Mouse (Mus musculus) neural tube, embryonic 12.5 days (tissue): ENCODE data around the gene Tmem185a. TPM values are rescaled to one million over a fixed set of nuclear protein-coding genes. Genes with fewer than 3 reads are reported as not detected.
"Not testable (repeated sequence)": the region's sequence is repeated elsewhere in the genome, so short reads cannot be mapped to it uniquely, and the experiment has no call there.

Experiments
- ATAC-seq: fragments of 200-750 bp; cut with Nextera tagmentation; 2 replicates; pipeline ENCODE4 v1.8.0; 2017; ENCODE audit warnings: low read depth, mild to moderate bottlenecking, moderate TSS enrichment, moderate library complexity; ENCODE audit not compliant: low FRiP score
- H3K27ac ChIP-seq: fragments of 300-500 bp; sonication (generic); 2 replicates; pipeline ENCODE4 v1.5.1; 2016
- H3K27me3 ChIP-seq: fragments of 300-500 bp; sonication (generic); replicated peaks from 2 replicates; pipeline ENCODE4 v1.6.1; 2016; ENCODE audit warnings: mild to moderate bottlenecking
- H3K36me3 ChIP-seq: fragments of 300-500 bp; sonication (generic); 2 replicates; pipeline ENCODE4 v1.6.1; 2016; ENCODE audit warnings: mild to moderate bottlenecking
- H3K4me1 ChIP-seq: fragments of 300-500 bp; sonication (generic); 2 replicates; pipeline ENCODE4 v1.6.1; 2016
- H3K4me2 ChIP-seq: fragments of 300-500 bp; sonication (generic); replicated peaks from 2 replicates; pipeline ENCODE4 v1.6.1; 2016; ENCODE audit warnings: mild to moderate bottlenecking
- H3K4me3 ChIP-seq: fragments of 300-500 bp; sonication (generic); 2 replicates; pipeline ENCODE4 v1.5.1; 2016
- H3K9ac ChIP-seq: fragments of 300-500 bp; sonication (generic); 2 replicates; pipeline ENCODE4 v1.6.1; 2016; ENCODE audit warnings: mild to moderate bottlenecking
- H3K9me3 ChIP-seq: fragments of 300-500 bp; sonication (generic); 2 replicates; pipeline ENCODE4 v1.6.1; 2016; ENCODE audit warnings: mild to moderate bottlenecking
- WGBS: fragments of 180-500 bp; shearing (Covaris S2); methylation state at CpG from one replicate; pipeline ENCODE4 v1.1.7; 2016; 5-methylcytosine and 5-hydroxymethylcytosine counted together
- polyA plus RNA-seq: library from polyadenylated mRNA; unstranded; fragments of >200 nt; fragmentation: Nextera tagmentation; extraction: Ambion mirVana; gene quantifications from 2 replicates; pipeline ENCODE4 v1.2.1, GENCODE M21; 2016

The Tmem185a gene
- polyA plus RNA-seq = 44.8 and 49.7 TPM in 2 replicates

DNA sequence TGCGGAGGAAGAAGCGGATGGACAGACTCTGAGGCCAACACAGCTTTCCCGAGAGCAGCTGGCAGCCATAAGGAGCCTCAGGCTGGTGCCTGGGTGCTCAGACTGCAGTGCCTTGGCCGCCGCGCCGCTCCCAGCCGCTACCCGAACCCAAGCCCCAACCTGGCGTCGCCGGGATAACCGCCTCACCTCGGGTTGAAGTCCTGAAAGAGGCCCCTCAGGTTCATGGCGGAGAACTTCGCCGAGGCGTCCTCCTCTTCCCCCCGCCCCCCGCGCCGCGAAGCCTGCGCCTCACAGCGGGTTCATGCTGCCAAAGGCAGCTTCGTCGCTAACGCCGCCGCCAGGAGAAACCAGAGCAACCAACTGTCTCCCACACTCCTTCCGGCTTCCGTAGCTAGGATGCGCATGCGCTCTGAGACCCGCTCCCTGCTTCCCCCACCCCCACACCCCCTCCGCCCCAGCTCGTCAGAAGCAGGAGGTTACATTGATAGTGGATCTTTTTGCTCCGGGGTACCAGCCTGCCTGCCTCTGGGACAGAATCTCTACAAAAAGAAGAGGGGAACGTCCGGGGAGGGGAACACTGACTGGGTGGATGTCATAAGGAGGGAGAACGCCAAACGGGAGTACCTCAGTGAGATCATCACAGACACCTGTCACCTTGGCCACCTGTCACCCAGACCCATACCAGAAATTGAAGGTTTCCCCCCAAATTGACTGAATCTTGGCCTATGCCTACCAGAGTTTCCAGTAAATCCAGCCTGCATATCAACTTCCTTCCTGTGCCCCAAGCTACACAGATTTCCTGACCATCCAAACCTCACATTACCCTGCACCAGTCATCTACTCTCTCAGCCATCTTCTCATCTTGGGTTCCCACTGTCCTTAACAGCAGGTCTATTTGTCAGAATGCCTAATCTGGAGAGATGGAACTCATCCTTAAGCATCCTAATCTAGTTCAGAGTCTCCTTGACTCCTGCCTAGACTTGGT lies at the start of gene Tmem185a:
Gene Tmem185a (minus strand): TSS at position 389 of the 985 bp plus-strand sequence.
- H3K9ac ChIP-seq = peak within 1 kb of the TSS; percentile 52
- H3K27me3 ChIP-seq = no peaks in the 10 kb centered on the region
- no peak within 1 kb of the TSS; the same call in 1 of the 2 replicates for H3K27ac ChIP-seq
- H3K4me1 ChIP-seq = 0 out of 2 replicates have a peak, but pooled peaks cover 6% of the 10 kb centered on the region
- no peaks in the 10 kb centered on the region for H3K36me3 ChIP-seq
- 20% methylated on average over 41 of the region's 42 CpGs for WGBS
- ATAC-seq = peak; percentile 93
- H3K4me3 ChIP-seq = peak within 1 kb of the TSS; percentile 51
- peak within 1 kb of the TSS; percentile 61 for H3K4me2 ChIP-seq
- H3K9me3 ChIP-seq = no peaks in the 10 kb centered on the region

GRCm38 (mm10) chrX:70514413-70514812 lies 37.4 kb upstream of the Tmem185a start:
- not testable (repeated sequence) for H3K4me2 ChIP-seq, ATAC-seq, H3K4me1 ChIP-seq, H3K27ac ChIP-seq, H3K27me3 ChIP-seq, H3K9me3 ChIP-seq, H3K9ac ChIP-seq, H3K36me3 ChIP-seq, H3K4me3 ChIP-seq
- WGBS = 74% methylated on average over 3 of the region's 3 CpGs

DNA sequence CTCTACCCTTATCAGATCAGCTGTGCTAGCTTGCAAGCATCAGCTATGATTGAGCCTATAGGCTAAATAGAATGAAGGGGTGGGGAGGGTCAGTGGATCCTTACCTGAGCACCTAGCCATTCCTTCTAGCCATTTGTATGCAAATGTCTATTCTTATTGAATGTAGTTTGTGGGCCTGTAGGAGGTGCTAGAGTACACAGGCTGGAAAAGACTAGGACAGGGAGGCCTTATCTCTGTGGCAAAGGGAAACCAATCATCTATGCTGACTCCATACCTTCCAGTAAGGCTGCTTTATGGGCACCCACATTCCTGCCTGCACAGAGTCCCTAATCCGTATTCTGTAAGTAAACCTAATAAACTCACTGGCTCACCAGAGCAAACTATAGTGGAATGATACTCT lies 10.3 kb upstream of the Tmem185a start:
- H3K9me3 ChIP-seq, H3K4me3 ChIP-seq, H3K4me1 ChIP-seq, H3K36me3 ChIP-seq, H3K9ac ChIP-seq, H3K27me3 ChIP-seq, H3K27ac ChIP-seq, ATAC-seq, H3K4me2 ChIP-seq: not testable (repeated sequence)
- WGBS = no CpG with 5 or more reads among the region's 1 CpGs

DNA sequence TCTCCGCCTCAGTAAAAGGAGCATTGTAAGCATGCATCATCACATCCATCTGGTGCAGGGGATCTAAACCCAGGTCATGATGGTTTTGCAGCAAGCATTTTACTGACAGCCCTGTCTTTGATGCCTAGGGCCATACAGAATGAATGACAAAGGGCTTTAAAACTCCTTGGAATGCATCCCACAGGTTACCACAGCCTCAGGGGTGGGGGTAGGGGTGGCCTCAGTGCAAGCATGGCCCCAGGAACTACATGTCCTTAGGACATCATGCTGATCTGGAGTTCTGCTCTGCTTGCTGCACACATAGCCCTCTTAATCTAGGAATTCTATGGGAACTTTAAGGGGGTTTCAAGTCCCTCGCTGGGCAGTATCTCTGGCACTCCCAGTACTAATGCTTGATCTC lies 5.2 kb upstream of the Tmem185a start:
- Histone ChIP-seq H3K4me1 (no peaks in the 10 kb centered on the region), H3K4me3 (no peak overlapping the region), H3K9ac (no peak overlapping the region), H3K27ac (no peak overlapping the region), H3K36me3 (no peaks in the 10 kb centered on the region), H3K4me2 (no peak overlapping the region), H3K27me3 (no peaks in the 10 kb centered on the region), H3K9me3 (no peaks in the 10 kb centered on the region)
- ATAC-seq = no peak
- 56% methylated on average over 2 of the region's 2 CpGs for WGBS

DNA sequence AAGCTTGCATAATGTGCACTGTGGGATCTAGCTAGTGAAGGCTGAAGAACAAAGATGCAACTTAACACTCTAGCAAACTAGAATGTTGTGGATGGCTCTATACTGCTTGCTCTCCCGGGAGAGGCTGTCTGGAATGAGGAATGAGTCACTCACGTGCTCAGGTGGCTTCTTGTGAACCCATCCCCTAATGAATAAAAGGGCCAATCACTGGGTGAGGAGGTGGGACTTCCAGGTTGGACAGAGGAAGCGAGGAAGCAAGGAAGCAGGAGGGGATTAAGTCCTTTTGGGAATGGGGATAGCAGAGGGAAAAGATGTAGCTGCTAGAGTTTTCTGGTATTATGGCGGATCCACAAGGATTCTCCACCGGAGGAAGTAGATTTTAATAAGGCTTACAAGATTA lies 1.7 kb upstream of the Tmem185a start:
- no peaks in the 10 kb centered on the region for H3K36me3 ChIP-seq
- H3K4me3 ChIP-seq = no peak overlapping the region
- no peaks in the 10 kb centered on the region for H3K9me3 ChIP-seq
- no peak overlapping the region for H3K4me2 ChIP-seq
- 0 out of 2 replicates have a peak, but pooled peaks cover 6% of the 10 kb centered on the region for H3K4me1 ChIP-seq
- ATAC-seq = no peak
- no peak overlapping the region for H3K9ac ChIP-seq
- 66% methylated on average over 5 of the region's 5 CpGs for WGBS
- H3K27ac ChIP-seq = no peak overlapping the region
- no peaks in the 10 kb centered on the region for H3K27me3 ChIP-seq

- Histone ChIP-seq H3K9me3 (no peaks in the 10 kb centered on the region), H3K27me3 (no peaks in the 10 kb centered on the region), H3K36me3 (no peaks in the 10 kb centered on the region), H3K9ac (no peak overlapping the region), H3K4me1 (0 out of 2 replicates have a peak, but pooled peaks cover 6% of the 10 kb centered on the region), H3K4me3 (no peak overlapping the region), H3K4me2 (peak overlapping the region; percentile 61), H3K27ac (no peak overlapping the region)
- no peak for ATAC-seq
- WGBS = 85% methylated on average over 3 of the region's 3 CpGs
These were observed 1.7 kb downstream of the Tmem185a start for GRCm38 (mm10) chrX:70475215-70475765.

DNA sequence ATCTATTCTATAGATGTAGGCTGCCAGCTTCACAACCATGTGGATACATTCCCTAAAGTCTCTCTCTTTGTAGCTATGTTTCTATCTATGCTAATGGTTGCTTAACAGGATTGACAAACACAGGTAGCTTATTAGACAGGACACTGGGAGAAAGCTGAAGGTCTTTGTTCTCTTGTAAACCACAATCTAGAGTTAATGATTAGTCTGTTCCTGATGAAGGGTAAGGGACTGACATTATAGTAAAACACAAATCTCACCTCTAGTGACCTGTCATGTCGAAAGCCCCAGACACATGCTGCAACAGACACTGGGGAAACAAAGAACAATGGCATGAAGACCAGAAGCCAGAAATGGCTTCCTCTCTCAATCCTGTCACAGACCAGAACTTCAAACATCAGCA lies 10.1 kb downstream of the Tmem185a start:
- Histone ChIP-seq H3K4me2 (no peak overlapping the region), H3K36me3 (no peaks in the 10 kb centered on the region; the same call in 1 of the 2 replicates), H3K4me3 (no peak overlapping the region), H3K9ac (no peak overlapping the region), H3K4me1 (no peaks in the 10 kb centered on the region), H3K27me3 (no peaks in the 10 kb centered on the region), H3K27ac (no peak overlapping the region), H3K9me3 (no peaks in the 10 kb centered on the region)
- WGBS = 65% methylated on average over 1 of the region's 1 CpGs
- no peak for ATAC-seq

GRCm38 (mm10) chrX:70465489-70465888 lies 11.5 kb downstream of the Tmem185a start:
- 45% methylated on average over 2 of the region's 2 CpGs for WGBS
- no peaks in the 10 kb centered on the region for H3K9me3 ChIP-seq
- H3K4me2 ChIP-seq = no peak overlapping the region
- no peak overlapping the region for H3K9ac ChIP-seq
- H3K27ac ChIP-seq = no peak overlapping the region
- H3K36me3 ChIP-seq = no peaks in the 10 kb centered on the region; the same call in 1 of the 2 replicates
- H3K4me3 ChIP-seq = no peak overlapping the region
- ATAC-seq = no peak
- no peaks in the 10 kb centered on the region for H3K27me3 ChIP-seq
- no peaks in the 10 kb centered on the region for H3K4me1 ChIP-seq

- WGBS = 87% methylated on average over 5 of the region's 5 CpGs
- no peaks in the 10 kb centered on the region for H3K4me1 ChIP-seq
- H3K4me3 ChIP-seq = no peak overlapping the region
- no peak for ATAC-seq
- no peaks in the 10 kb centered on the region; the same call in 1 of the 2 replicates for H3K36me3 ChIP-seq
- no peaks in the 10 kb centered on the region for H3K27me3 ChIP-seq
- H3K9ac ChIP-seq = no peak overlapping the region
- no peak overlapping the region for H3K27ac ChIP-seq
- no peaks in the 10 kb centered on the region for H3K9me3 ChIP-seq
- no peak overlapping the region for H3K4me2 ChIP-seq
These were observed 13.4 kb downstream of the Tmem185a start for GRCm38 (mm10) chrX:70463621-70464020.

DNA sequence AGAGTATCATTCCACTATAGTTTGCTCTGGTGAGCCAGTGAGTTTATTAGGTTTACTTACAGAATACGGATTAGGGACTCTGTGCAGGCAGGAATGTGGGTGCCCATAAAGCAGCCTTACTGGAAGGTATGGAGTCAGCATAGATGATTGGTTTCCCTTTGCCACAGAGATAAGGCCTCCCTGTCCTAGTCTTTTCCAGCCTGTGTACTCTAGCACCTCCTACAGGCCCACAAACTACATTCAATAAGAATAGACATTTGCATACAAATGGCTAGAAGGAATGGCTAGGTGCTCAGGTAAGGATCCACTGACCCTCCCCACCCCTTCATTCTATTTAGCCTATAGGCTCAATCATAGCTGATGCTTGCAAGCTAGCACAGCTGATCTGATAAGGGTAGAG lies 24.6 kb downstream of the Tmem185a start:
- H3K9me3 ChIP-seq, H3K36me3 ChIP-seq, H3K4me1 ChIP-seq, H3K4me3 ChIP-seq, ATAC-seq, H3K27ac ChIP-seq, H3K9ac ChIP-seq, H3K4me2 ChIP-seq, H3K27me3 ChIP-seq: not testable (repeated sequence)
- WGBS = no CpG with 5 or more reads among the region's 1 CpGs

DNA sequence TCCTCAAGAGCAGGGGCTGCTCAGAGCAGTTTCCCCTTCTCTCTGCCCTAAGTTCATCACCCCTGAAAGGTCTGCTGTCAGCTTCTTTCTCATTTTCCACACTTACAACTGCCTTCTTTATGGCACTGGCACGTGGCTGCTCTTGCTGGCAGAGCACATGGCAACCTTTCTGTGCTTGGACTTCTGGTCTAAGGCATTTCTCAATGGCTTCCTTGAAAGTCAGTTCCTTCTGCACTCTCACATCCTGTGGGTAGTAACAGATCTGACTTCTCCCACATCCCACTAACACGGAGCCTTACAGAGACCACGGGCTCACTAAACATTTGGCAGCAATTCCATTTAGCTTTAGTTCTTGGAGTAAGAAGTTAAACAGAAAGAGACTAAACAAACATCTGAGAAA lies 51.5 kb downstream of the Tmem185a start:
- not testable (repeated sequence) for H3K4me3 ChIP-seq, H3K36me3 ChIP-seq, ATAC-seq, H3K9ac ChIP-seq, H3K27me3 ChIP-seq, H3K27ac ChIP-seq, H3K4me1 ChIP-seq, H3K4me2 ChIP-seq, H3K9me3 ChIP-seq
- WGBS = 81% methylated on average over 3 of the region's 3 CpGs
